In the genomic region with DNA sequence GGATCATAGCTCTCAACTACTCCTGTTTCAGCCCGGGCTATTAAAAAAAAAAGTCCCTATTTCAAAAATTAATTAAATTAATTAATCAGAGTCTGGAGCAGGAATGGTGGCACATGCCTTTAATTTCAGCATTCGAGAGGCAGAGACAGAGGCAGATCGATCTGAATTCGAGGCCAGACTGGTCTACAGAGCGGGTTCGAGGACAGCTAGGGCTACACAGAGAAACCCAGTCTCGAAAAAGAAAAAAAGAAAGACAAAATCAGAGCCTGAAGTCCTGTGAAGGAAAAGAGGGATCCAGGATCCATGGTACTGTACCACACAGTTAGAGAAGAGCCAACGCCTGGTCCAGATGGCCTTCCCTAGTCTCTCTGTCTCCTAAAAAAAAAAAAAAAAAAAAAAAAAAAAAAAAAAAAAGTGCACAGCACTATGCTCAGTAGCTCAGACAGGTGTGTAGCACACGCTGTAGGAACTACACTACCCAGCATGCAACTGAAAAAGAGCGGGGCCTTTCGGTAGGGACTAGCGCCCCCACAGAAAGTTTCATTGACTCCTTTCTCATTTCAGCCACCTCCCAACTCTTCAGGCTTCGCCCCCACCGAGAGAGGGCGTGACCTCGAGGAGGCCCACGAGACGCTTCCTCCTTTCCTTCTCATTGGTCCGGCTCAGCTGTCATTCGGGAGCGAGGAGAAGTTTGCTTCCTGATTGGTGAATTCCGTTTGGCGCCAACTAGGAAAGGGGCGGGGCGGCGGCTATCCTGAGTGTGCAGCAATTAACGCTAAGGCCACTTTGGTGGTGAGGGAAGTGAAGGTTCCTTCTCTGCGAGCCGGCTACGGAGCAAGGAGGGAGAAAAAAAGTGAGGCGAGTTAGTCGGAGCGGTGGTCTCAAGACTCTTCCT, we compare ENCODE assay signal across 8 mouse cellular contexts. TPM values are rescaled to one million over a fixed set of nuclear protein-coding genes. Genes with fewer than 3 reads are reported as not detected.
DNase-seq lines count a peak whose midpoint lies in the region; ATAC-seq lines count a peak whose summit lies in the region.

A gene (plus strand): TSS at position 783 of the 895 bp plus-strand sequence.

- peak; percentile 99 for DNase-seq in MEL-GATA-1-ER (ENCODE audit: extremely low read depth, low read depth)
- peak; percentile 98 for DNase-seq in cerebellum, adult 8-10 months
- peak; percentile 99 for DNase-seq in forelimb bud, embryonic 11.5 days (ENCODE audit: low read depth, low spot score)
- peak; percentile 95 for DNase-seq in layer of hippocampus, adult 9-10 months (ENCODE audit: low spot score)
- DNase-seq in ovary, postnatal 10 days (ENCODE audit: low spot score), result peak; percentile 89
- DNase-seq in thymus, postnatal 10 days (ENCODE audit: low spot score in 2 of 2), result peak; percentile 94 to 97

- peak within 1 kb of the TSS; percentile 95 for H3K27ac ChIP-seq in lung, embryonic 16.5 days (ENCODE audit: low read length)

- no peaks in the 10 kb centered on the region for H3K9me3 ChIP-seq in lung, embryonic 16.5 days (ENCODE audit: control insufficient read depth, low read length)

- peaks cover 14% of the 10 kb centered on the region for H3K4me1 ChIP-seq in lung, embryonic 16.5 days (replicated peaks; ENCODE audit: control insufficient read depth, insufficient read depth, low read length)

- ATAC-seq in hematopoietic stem cell, adult 5-6 weeks (replicated peaks in 1 of 2; ENCODE audit: insufficient read depth in 1 of 2, low FRiP score in 2 of 2, low TSS enrichment in 1 of 2, low read depth in 1 of 2, poor library complexity in 2 of 2, severe bottlenecking in 2 of 2), result peak; percentile 98 to 99
- ATAC-seq in lung, embryonic 16.5 days (ENCODE audit: low read depth), result peak; percentile 93

- peaks cover 19% of the 10 kb centered on the region for H3K36me3 ChIP-seq in lung, embryonic 16.5 days (ENCODE audit: control insufficient read depth, insufficient read depth, low read length)

- 6% methylated on average over 33 of the region's 33 CpGs for WGBS in lung, embryonic 16.5 days

- H3K4me2 ChIP-seq in lung, embryonic 16.5 days (ENCODE audit: low read depth, low read length), result peak within 1 kb of the TSS; percentile 82

- H3K4me3 ChIP-seq in lung, embryonic 16.5 days (ENCODE audit: low read length), result peak within 1 kb of the TSS; percentile 99

- peak within 1 kb of the TSS; percentile 98 for H3K9ac ChIP-seq in lung, embryonic 16.5 days (ENCODE audit: low read length)

- H3K27me3 ChIP-seq in lung, embryonic 16.5 days (ENCODE audit: control insufficient read depth, insufficient read depth, low read depth, low read length), result no peaks in the 10 kb centered on the region

RNA-seq across cellular contexts. Expression of the gene that starts here (rescaled TPM):
- 37.5 and 42.5 TPM in 2 replicates for total RNA-seq in hematopoietic stem cell, adult 5-6 weeks (2017)
- 24.5 and 25.0 TPM in 2 replicates for polyA plus RNA-seq in lung, embryonic 16.5 days (2015; fragmentation: Nextera tagmentation; extraction: Ambion mirVana)

Comparison
In these comparisons a context has a peak if more than half of its experiments do, and no peak if none do; other contexts are left out.
1. Peak in every context shown above with its lines: DNase-seq, ATAC-seq, H3K4me3 ChIP-seq and H3K27ac ChIP-seq.